Mouse (Mus musculus): Measurements from ENCODE around the gene Ctnnbip1. TPM values are rescaled to one million over a fixed set of nuclear protein-coding genes. Genes with fewer than 3 reads are reported as not detected.
"Not testable (repeated sequence)": the region's sequence is repeated elsewhere in the genome, so short reads cannot be mapped to it uniquely, and the experiment has no call there.

Ctnnbip1 gene
- total and polyA plus RNA-seq, 2 experiments from 2014 or later = 109 to 116 TPM

DNA sequence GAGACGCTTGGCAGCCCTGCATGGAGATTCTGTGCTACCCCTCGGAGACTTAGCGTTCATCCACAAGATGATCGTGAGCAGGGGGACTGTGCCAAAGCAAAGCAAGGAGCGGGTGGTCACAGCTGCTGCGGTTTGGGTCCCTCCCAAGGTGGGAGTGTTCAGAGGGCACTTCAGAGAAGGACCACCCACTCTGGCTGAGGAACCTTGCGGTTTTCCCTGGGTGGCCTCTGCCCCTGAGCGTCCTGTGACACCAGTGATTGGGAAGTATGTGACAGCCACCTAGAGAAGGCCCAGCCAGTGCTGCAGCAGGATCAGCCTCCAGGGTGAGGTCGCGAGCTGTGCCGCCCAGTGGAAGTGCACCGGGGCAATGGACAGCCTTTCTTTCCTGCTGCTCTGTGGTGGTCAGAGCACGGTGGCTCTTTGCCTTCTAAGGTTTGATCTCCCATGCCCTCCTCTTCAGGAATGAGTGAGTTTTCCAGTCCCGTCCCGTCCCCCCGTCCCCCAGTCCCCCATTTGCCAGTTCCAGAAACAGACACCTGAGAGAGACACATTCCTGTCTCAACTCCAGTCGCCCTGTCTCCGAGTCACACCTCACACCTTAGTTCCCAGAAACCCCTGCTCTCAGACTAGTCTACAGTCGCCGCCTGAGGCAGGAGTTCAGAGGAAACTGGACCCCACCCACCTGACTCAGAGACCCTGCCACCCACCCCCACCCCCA is 89.7 kb downstream of the Ctnnbip1 start:
- no peaks in the 10 kb centered on the region for H3K27me3 ChIP-seq (ENCODE audit: insufficient read depth, low read length)
- no peak overlapping the region; the same call in 1 of the 2 replicates for H3K9ac ChIP-seq (replicated peaks; ENCODE audit: low read length, poor library complexity, severe bottlenecking)
- ATAC-seq (ENCODE audit: low FRiP score) (no peak; the same call in 1 of the 2 replicates), DNase-seq (ENCODE audit: low spot score) (peak; percentile 64)
- H3K36me3 ChIP-seq (ENCODE audit: insufficient read depth, low read length) = no peaks in the 10 kb centered on the region
- peaks cover 5% of the 10 kb centered on the region; the same call in 1 of the 2 replicates for H3K4me1 ChIP-seq (ENCODE audit: insufficient read depth, low read length)
- TF ChIP-seq CTCF (IDR thresholded peaks at IDR 0.05) = no peak
- no peak overlapping the region for H3K27ac ChIP-seq (ENCODE audit: low read depth, low read length)
- H3K9me3 ChIP-seq (ENCODE audit: low read length) = no peaks in the 10 kb centered on the region
- H3K4me2 ChIP-seq (ENCODE audit: low read depth, low read length, poor library complexity, severe bottlenecking) = no peak overlapping the region
- WGBS = 62% methylated on average over 20 of the region's 20 CpGs
- H3K4me3 ChIP-seq (ENCODE audit: low read depth, low read length) = no peak overlapping the region

DNA sequence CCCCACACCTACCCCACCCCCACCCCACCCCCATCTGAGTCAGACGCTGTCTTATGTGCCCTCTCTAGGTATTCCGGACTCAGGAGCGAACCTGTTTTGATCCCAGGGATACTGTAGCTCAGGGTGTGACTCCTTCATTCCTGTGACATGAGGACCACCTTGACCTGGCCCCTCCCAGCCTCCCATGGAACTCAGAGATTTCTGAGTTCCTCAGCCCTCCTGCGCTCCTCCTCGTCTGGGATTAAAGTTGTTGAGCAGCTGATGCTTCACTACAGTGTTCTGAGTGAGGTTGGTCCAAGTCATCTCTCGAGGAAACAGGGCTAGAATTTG is 90.2 kb downstream of the Ctnnbip1 start:
- H3K4me3 ChIP-seq (ENCODE audit: low read depth, low read length) = no peak overlapping the region
- no peak for ATAC-seq (ENCODE audit: low FRiP score)
- WGBS = 93% methylated on average over 6 of the region's 6 CpGs

DNA sequence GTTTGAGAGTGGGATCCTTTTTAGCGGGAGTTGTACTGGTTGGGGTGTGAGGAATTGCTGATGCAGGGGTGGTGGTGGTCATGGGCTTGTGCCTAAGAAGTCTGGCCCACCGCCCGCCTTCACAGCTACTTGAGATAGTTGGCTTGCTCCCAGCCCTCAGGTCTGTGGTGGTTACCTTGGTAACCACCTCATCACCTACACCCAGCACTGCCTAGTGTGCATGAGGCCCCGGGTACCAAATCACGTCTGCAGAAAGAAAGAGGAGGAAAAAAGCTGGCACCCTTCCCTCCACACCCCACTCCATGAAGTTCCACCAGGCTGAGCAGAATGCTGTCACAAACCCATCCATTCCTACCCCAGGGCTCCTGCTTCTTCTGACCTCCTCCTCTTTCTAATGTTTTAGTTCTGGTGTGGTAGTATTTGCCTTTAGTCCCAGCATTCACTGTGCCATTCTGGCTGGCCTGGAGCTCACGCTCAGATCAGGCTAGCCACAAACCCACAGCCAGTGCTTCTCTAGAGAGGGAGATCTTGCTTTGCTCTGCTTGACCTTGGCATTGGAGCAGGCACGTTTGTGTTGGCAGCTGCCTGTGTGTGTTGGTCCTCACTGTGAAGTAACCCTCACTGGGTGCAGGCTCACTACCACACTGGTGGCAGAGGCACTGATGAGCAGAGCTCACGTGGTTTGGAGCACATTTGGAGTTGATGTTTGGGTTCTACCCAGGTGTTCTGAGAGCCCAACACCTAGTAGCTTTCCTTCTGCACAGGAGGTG is 91.4 kb downstream of the Ctnnbip1 start:
- TF ChIP-seq CTCF (IDR thresholded peaks at IDR 0.05) = no peak
- H3K27ac ChIP-seq (ENCODE audit: low read depth, low read length) = no peak overlapping the region
- no peak overlapping the region for H3K9ac ChIP-seq (replicated peaks; ENCODE audit: low read length, poor library complexity, severe bottlenecking)
- ATAC-seq (ENCODE audit: low FRiP score) (no peak), DNase-seq (ENCODE audit: low spot score) (peak; percentile 49)
- H3K4me1 ChIP-seq (ENCODE audit: insufficient read depth, low read length) = peaks cover 5% of the 10 kb centered on the region; the same call in 1 of the 2 replicates
- no peak overlapping the region for H3K4me3 ChIP-seq (ENCODE audit: low read depth, low read length)
- H3K27me3 ChIP-seq (ENCODE audit: insufficient read depth, low read length) = no peaks in the 10 kb centered on the region
- 63% methylated on average over 8 of the region's 8 CpGs for WGBS
- H3K36me3 ChIP-seq (ENCODE audit: insufficient read depth, low read length) = no peaks in the 10 kb centered on the region
- H3K4me2 ChIP-seq (ENCODE audit: low read depth, low read length, poor library complexity, severe bottlenecking) = no peak overlapping the region
- H3K9me3 ChIP-seq (ENCODE audit: low read length) = 0 out of 2 replicates have a peak, but pooled peaks cover 2% of the 10 kb centered on the region

More for the DNA sequence above, 90.2 kb downstream of the Ctnnbip1 start:
- Histone ChIP-seq H3K4me1 (ENCODE audit: insufficient read depth, low read length) (peaks cover 5% of the 10 kb centered on the region; the same call in 1 of the 2 replicates), H3K27ac (ENCODE audit: low read depth, low read length) (no peak overlapping the region), H3K36me3 (ENCODE audit: insufficient read depth, low read length) (no peaks in the 10 kb centered on the region), H3K4me2 (ENCODE audit: low read depth, low read length, poor library complexity, severe bottlenecking) (no peak overlapping the region), H3K9me3 (ENCODE audit: low read length) (no peaks in the 10 kb centered on the region), H3K9ac (replicated peaks; ENCODE audit: low read length, poor library complexity, severe bottlenecking) (no peak overlapping the region), H3K27me3 (ENCODE audit: insufficient read depth, low read length) (no peaks in the 10 kb centered on the region)
- no peak for TF ChIP-seq CTCF (IDR thresholded peaks at IDR 0.05)
- no peak for DNase-seq (ENCODE audit: low spot score)

DNA sequence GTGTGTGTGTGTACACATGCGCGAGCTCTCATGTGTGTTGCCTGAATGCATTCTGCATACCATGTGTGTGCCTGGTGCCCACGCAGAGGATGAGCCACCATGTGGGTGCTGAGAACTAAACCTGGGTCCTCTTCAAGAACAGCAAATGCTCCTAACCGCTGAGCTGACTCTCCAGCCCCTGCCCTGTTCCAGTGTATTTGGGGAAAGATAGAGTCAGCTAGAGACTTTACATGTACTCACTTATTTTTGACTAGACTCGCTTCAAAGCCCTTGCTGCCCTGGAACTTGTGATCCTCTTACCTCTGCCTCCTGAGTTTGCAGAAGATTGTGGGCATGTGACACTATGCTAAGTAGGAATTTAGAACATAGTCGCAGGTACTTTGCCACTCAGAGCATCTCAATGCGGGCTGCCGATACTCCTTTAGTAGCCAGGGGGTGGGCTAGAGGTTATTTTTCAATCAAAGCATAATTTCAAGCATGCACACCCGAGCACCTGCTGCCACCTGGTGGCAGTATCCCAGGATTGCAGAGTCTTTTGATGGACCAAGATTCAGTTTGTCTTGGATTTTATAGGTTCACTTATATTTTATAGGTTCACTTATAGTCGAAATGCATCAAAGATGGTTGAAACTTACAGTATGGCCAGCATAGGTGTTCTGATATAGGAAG is 93.5 kb downstream of the Ctnnbip1 start:
- Histone ChIP-seq H3K4me3 (ENCODE audit: low read depth, low read length) (no peak overlapping the region), H3K27ac (ENCODE audit: low read depth, low read length) (no peak overlapping the region), H3K36me3 (ENCODE audit: insufficient read depth, low read length) (peaks cover 3% of the 10 kb centered on the region; the same call in 1 of the 2 replicates), H3K9ac (replicated peaks; ENCODE audit: low read length, poor library complexity, severe bottlenecking) (no peak overlapping the region), H3K27me3 (ENCODE audit: insufficient read depth, low read length) (no peaks in the 10 kb centered on the region), H3K4me2 (ENCODE audit: low read depth, low read length, poor library complexity, severe bottlenecking) (no peak overlapping the region), H3K4me1 (ENCODE audit: insufficient read depth, low read length) (peaks cover 5% of the 10 kb centered on the region; the same call in 1 of the 2 replicates), H3K9me3 (ENCODE audit: low read length) (0 out of 2 replicates have a peak, but pooled peaks cover 2% of the 10 kb centered on the region)
- TF ChIP-seq CTCF (IDR thresholded peaks at IDR 0.05) = peak; percentile 94
- DNase-seq (ENCODE audit: low spot score) = peak; percentile 79
- ATAC-seq (ENCODE audit: low FRiP score) = no peak
- WGBS = 49% methylated on average over 10 of the region's 10 CpGs

DNA sequence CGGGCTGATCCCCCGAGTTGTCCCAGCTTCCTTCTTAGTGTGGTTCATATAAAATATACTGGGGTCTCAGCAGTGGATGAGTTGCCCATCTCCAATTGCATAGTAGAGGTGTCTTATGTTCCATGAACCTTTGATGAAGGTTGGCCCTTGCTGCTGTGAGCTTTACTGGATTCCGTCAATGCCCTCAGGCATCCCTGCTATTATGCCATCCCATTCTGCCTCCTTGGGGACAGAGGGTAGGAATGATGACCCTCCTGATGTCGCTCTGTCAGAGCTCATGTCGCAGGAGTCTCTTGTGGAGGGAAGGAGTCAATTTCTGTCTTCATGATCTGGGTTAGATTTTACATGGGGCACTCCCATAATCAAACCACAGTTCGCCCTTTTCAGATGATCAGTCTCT is 95.5 kb downstream of the Ctnnbip1 start:
- DNase-seq (ENCODE audit: low spot score); ATAC-seq (ENCODE audit: low FRiP score): not testable (repeated sequence)
- 68% methylated on average over 6 of the region's 6 CpGs for WGBS

More for the DNA sequence above, 95.5 kb downstream of the Ctnnbip1 start:
- H3K4me2 ChIP-seq (ENCODE audit: low read depth, low read length, poor library complexity, severe bottlenecking); H3K9ac ChIP-seq (replicated peaks; ENCODE audit: low read length, poor library complexity, severe bottlenecking); H3K4me1 ChIP-seq (ENCODE audit: insufficient read depth, low read length); H3K27ac ChIP-seq (ENCODE audit: low read depth, low read length); H3K27me3 ChIP-seq (ENCODE audit: insufficient read depth, low read length); H3K9me3 ChIP-seq (ENCODE audit: low read length); H3K4me3 ChIP-seq (ENCODE audit: low read depth, low read length); H3K36me3 ChIP-seq (ENCODE audit: insufficient read depth, low read length): not testable (repeated sequence)

Data from midbrain, postnatal 0 days (tissue).